ENCODE assay signal across 9 mouse cellular contexts in genomic region chr13:59547716-59548115, GRCm38 (mm10). TPM values are rescaled to one million over a fixed set of nuclear protein-coding genes. Genes with fewer than 3 reads are reported as not detected.
DNase-seq lines count a peak whose midpoint lies in the region; ATAC-seq lines count a peak whose summit lies in the region.
"Had no signal": no experiment of that assay in that cellular context is flagged by ENCODE, and none has a peak within 500 bp of the region (broad histone marks: within the 10 kb centered on the region; RNA-seq: fewer than 3 reads in every experiment).

No protein-coding gene starts in this region.

- intact Hi-C loops in heart, postnatal 10 days (cut with DNase I), result loop anchor here (2.0 kb wide), 1 partner anchor 31 kb away; no protein-coding TSS in a partner anchor

- no peak overlapping the region for H3K4me2 ChIP-seq in kidney, embryonic 14.5 days (replicated peaks; ENCODE audit: low read depth, low read length)
- H3K4me2 ChIP-seq: liver, embryonic 11.5 days had no signal

- H3K9ac ChIP-seq in kidney, embryonic 14.5 days (ENCODE audit: low read depth, low read length), result no peak overlapping the region

- no peaks in the 10 kb centered on the region for H3K9me3 ChIP-seq in kidney, embryonic 14.5 days (ENCODE audit: control insufficient read depth, low read length)

- DNase-seq in kidney, adult 18-20 months, result peak; percentile 23
- DNase-seq in heart, adult 9 months (ENCODE audit: low spot score in 2 of 2), result peak; percentile 34 to 53
- DNase-seq in heart, postnatal 10 days, result peak; percentile 65 to 70
- peak; percentile 68 for DNase-seq in lung, postnatal 10 days
- no peak for DNase-seq in natural killer cell, adult 2 months (ENCODE audit: low spot score in 2 of 2)
- DNase-seq in MN1 (ENCODE audit: low spot score), result no peak
- DNase-seq: cerebellum, adult 9-10 months had no signal

- H3K27ac ChIP-seq in kidney, embryonic 14.5 days (ENCODE audit: low read depth, low read length), result no peak overlapping the region

- WGBS in kidney, embryonic 14.5 days, result 86% methylated on average over 4 of the region's 4 CpGs

- H3K36me3 ChIP-seq in kidney, embryonic 14.5 days (ENCODE audit: control insufficient read depth, insufficient read depth, low read length), result no peaks in the 10 kb centered on the region

- peaks cover 23% of the 10 kb centered on the region for H3K4me1 ChIP-seq in kidney, embryonic 14.5 days (ENCODE audit: control insufficient read depth, insufficient read depth, low read length)

- H3K27me3 ChIP-seq in kidney, embryonic 14.5 days (ENCODE audit: control insufficient read depth, insufficient read depth, low read length), result no peaks in the 10 kb centered on the region

- H3K4me3 ChIP-seq in kidney, embryonic 14.5 days (ENCODE audit: low read length), result no peak overlapping the region

- no peak for ATAC-seq in kidney, embryonic 14.5 days (ENCODE audit: low FRiP score, low TSS enrichment)

RNA-seq across cellular contexts. Expression of gene Agtpbp1, which starts 37.3 kb away (rescaled TPM):
- 17.9 and 18.6 TPM in 2 replicates for polyA plus RNA-seq in kidney, embryonic 14.5 days (2014; fragmentation: Nextera tagmentation; extraction: Ambion mirVana)
- 10 to 100 TPM; 47.7 to 56.3 TPM for total RNA-seq in heart, postnatal 10 days (2021)

RNA-seq across cellular contexts. Expression of gene Naa35, which starts 37.3 kb away (rescaled TPM):
- 93.0 and 101 TPM in 2 replicates for polyA plus RNA-seq in kidney, embryonic 14.5 days (2014; fragmentation: Nextera tagmentation; extraction: Ambion mirVana)
- total RNA-seq in heart, postnatal 10 days (2021), result 100 to 1,000 TPM in 1 of 2 experiments, 10 to 100 TPM in 1; 96.1 to 112 TPM

Comparison
In these comparisons a context has a peak if more than half of its experiments do, and no peak if none do; other contexts are left out.
1. DNase-seq: peak in kidney, adult 18-20 months (single experiment), heart, adult 9 months (2 of 2), heart, postnatal 10 days (2 of 2) and lung, postnatal 10 days (single experiment); none in natural killer cell, adult 2 months (0 of 2) and MN1 (single experiment).